In genomic region chr16:9836542-9836941, GRCm38 (mm10) we compare ENCODE assay signal across 13 mouse cellular contexts.
A peak's percentile ranks its signal among the peaks of the same experiment; 100 is the strongest.
DNase-seq lines count a peak whose midpoint lies in the region; ATAC-seq and TF ChIP-seq lines count a peak whose summit lies in the region.
"Had no signal": no experiment of that assay in that cellular context is flagged by ENCODE, and none has a peak within 500 bp of the region (broad histone marks: within the 10 kb centered on the region; RNA-seq: fewer than 3 reads in every experiment).

No protein-coding gene starts in this region.

- no peak for TF ChIP-seq EP300 in CH12.LX (IDR thresholded peaks at IDR 0.05; ENCODE audit: low read length)

- H3K79me2 ChIP-seq in CH12.LX (replicated peaks; ENCODE audit: control insufficient read depth, extremely low read depth, insufficient read depth, poor library complexity, severe bottlenecking), result no peaks in the 10 kb centered on the region

- dilution Hi-C loops in CH12.LX (cut with MboI; ENCODE audit: extremely low pct_ligation_motif_present, extremely low pct_unique_long_range_greater_than_20kb, low sequenced_read_pairs), result no loop called here

- no peak overlapping the region for H3K9ac ChIP-seq in CH12.LX (ENCODE audit: insufficient read depth, low read depth)
- H3K9ac ChIP-seq in embryonic facial prominence, embryonic 14.5 days (ENCODE audit: low read depth, low read length), result no peak overlapping the region
- H3K9ac ChIP-seq: heart, embryonic 15.5 days; liver, embryonic 14.5 days had no signal

- no peaks in the 10 kb centered on the region for H3K36me3 ChIP-seq in CH12.LX (replicated peaks in 1 of 2; ENCODE audit: control insufficient read depth in 1 of 2, insufficient read depth in 1 of 2, low read length in 1 of 2)
- H3K36me3 ChIP-seq in embryonic facial prominence, embryonic 14.5 days (ENCODE audit: control insufficient read depth, insufficient read depth, low read length), result no peaks in the 10 kb centered on the region
- H3K36me3 ChIP-seq: heart, embryonic 15.5 days had no signal

- no peaks in the 10 kb centered on the region for H3K9me3 ChIP-seq in CH12.LX (replicated peaks; ENCODE audit: low read length)
- H3K9me3 ChIP-seq in embryonic facial prominence, embryonic 14.5 days (ENCODE audit: control insufficient read depth, low read length), result no peaks in the 10 kb centered on the region
- H3K9me3 ChIP-seq: heart, embryonic 15.5 days had no signal

- H3K4me3 ChIP-seq in CH12.LX (replicated peaks in 1 of 3; ENCODE audit: low read depth in 2 of 3, low read length in 2 of 3, poor library complexity in 1 of 3), result no peak overlapping the region
- H3K4me3 ChIP-seq in embryonic facial prominence, embryonic 14.5 days (ENCODE audit: low read depth, low read length), result no peak overlapping the region
- H3K4me3 ChIP-seq: heart, embryonic 15.5 days had no signal

- no peak for ATAC-seq in embryonic facial prominence, embryonic 14.5 days (ENCODE audit: low read depth)
- ATAC-seq: intestine, embryonic 16.5 days had no signal

- 32% methylated on average over 8 of the region's 8 CpGs for WGBS in embryonic facial prominence, embryonic 14.5 days

- H3K4me2 ChIP-seq in CH12.LX (ENCODE audit: insufficient read depth, low read depth, poor library complexity, severe bottlenecking), result no peak overlapping the region
- no peak overlapping the region for H3K4me2 ChIP-seq in embryonic facial prominence, embryonic 14.5 days (ENCODE audit: low read depth, low read length)
- H3K4me2 ChIP-seq: heart, embryonic 15.5 days had no signal

- in situ Hi-C loops in CH12.LX (cut with MboI; ENCODE audit: low pct_ligation_motif_present, low pct_unique_long_range_greater_than_20kb, low sequenced_read_pairs), result no loop called here

- H3K4me1 ChIP-seq in CH12.LX (ENCODE audit: control insufficient read depth in 1 of 2, insufficient read depth in 2 of 2), result no peaks in the 10 kb centered on the region
- no peaks in the 10 kb centered on the region for H3K4me1 ChIP-seq in embryonic facial prominence, embryonic 14.5 days (ENCODE audit: control insufficient read depth, insufficient read depth, low read length)
- H3K4me1 ChIP-seq: heart, embryonic 15.5 days had no signal

- no peak for TF ChIP-seq CTCF in CH12.LX (conservative IDR thresholded peaks at IDR 0.05 in 1 of 2, IDR thresholded peaks at IDR 0.05 in 1 of 2; ENCODE audit: low read depth in 2 of 2, low read length in 2 of 2)

- peaks cover 26% of the 10 kb centered on the region for H3K27me3 ChIP-seq in CH12.LX (replicated peaks)
- no peaks in the 10 kb centered on the region for H3K27me3 ChIP-seq in embryonic facial prominence, embryonic 14.5 days (replicated peaks; ENCODE audit: control insufficient read depth, insufficient read depth, low read length)
- H3K27me3 ChIP-seq: heart, embryonic 15.5 days had no signal

- DNase-seq in kidney, postnatal 10 days, result peak; percentile 42
- DNase-seq in kidney, adult 18-20 months, result no peak
- peak; percentile 37 for DNase-seq in CH12.LX (ENCODE audit: extremely low read depth)
- DNase-seq in NIH3T3 (ENCODE audit: low read depth), result peak; percentile 43
- DNase-seq in embryonic facial prominence, embryonic 14.5 days (ENCODE audit: low spot score), result peak; percentile 30
- no peak for DNase-seq in gastrocnemius, adult 18-20 months (ENCODE audit: low spot score)
- no peak for DNase-seq in gastrocnemius, postnatal 10 days
- no peak for DNase-seq in right cerebral cortex, postnatal 4 days
- DNase-seq: cerebellum, postnatal 14 days; gastrocnemius, postnatal 14 days had no signal

- no peak for TF ChIP-seq RAD21 in CH12.LX (IDR thresholded peaks at IDR 0.05; ENCODE audit: low read depth, low read length)

- no peak for TF ChIP-seq POLR2A in CH12.LX (IDR thresholded peaks at IDR 0.05; ENCODE audit: low read depth, low read length)

- H3K27ac ChIP-seq in CH12.LX (ENCODE audit: insufficient read depth, low read depth), result no peak overlapping the region
- no peak overlapping the region for H3K27ac ChIP-seq in embryonic facial prominence, embryonic 14.5 days (replicated peaks; ENCODE audit: low read depth, low read length)
- H3K27ac ChIP-seq: heart, embryonic 15.5 days; liver, embryonic 14.5 days had no signal

TF ChIP-seq in CH12.LX, 34 proteins besides CTCF, POLR2A, EP300 and RAD21:
- TF ChIP-seq ZC3H11A (IDR thresholded peaks at IDR 0.05; ENCODE audit: low read depth, low read length) (no peak), NELFE (IDR thresholded peaks at IDR 0.05; ENCODE audit: low read depth, low read length) (no peak), MXI1 (IDR thresholded peaks at IDR 0.05; ENCODE audit: low read depth, low read length) (peak; percentile 56; the same call in 1 of the 2 replicates), ETS1 (conservative IDR thresholded peaks at IDR 0.05; ENCODE audit: low read depth, low read length) (no peak), MYC (IDR thresholded peaks at IDR 0.05; ENCODE audit: low read depth, low read length) (0 out of 2 replicates have a peak, but pooled peaks have one; percentile 17), SMC3 (IDR thresholded peaks at IDR 0.05; ENCODE audit: low read depth, low read length) (no peak), SIN3A (IDR thresholded peaks at IDR 0.05; ENCODE audit: low read length) (0 out of 2 replicates have a peak, but pooled peaks have one; percentile 36), HCFC1 (IDR thresholded peaks at IDR 0.05; ENCODE audit: low read depth, low read length) (no peak), USF1 (IDR thresholded peaks at IDR 0.05; ENCODE audit: low read depth, low read length) (no peak), CHD1 (IDR thresholded peaks at IDR 0.05; ENCODE audit: low read depth, low read length) (no peak), KAT2A (IDR thresholded peaks at IDR 0.05; ENCODE audit: insufficient replicate concordance, low read length) (no peak), ZMIZ1 (IDR thresholded peaks at IDR 0.05; ENCODE audit: low read depth, low read length) (no peak), IRF4 (IDR thresholded peaks at IDR 0.05; ENCODE audit: low read depth, low read length) (no peak), POLR2AphosphoS2 (IDR thresholded peaks at IDR 0.05; ENCODE audit: low read depth, low read length) (no peak), TBP (conservative IDR thresholded peaks at IDR 0.05; ENCODE audit: low read depth, low read length) (no peak), TCF12 (IDR thresholded peaks at IDR 0.05; ENCODE audit: low read depth, low read length) (no peak)
TF ChIP-seq in CH12.LX: peak in this region for 3.

Comparison
In these comparisons a context has a peak if more than half of its experiments do, and no peak if none do; other contexts are left out.
1. DNase-seq: peak in kidney, postnatal 10 days (single experiment), CH12.LX (single experiment), NIH3T3 (single experiment) and embryonic facial prominence, embryonic 14.5 days (single experiment); none in kidney, adult 18-20 months (single experiment), gastrocnemius, adult 18-20 months (single experiment), gastrocnemius, postnatal 10 days (single experiment) and right cerebral cortex, postnatal 4 days (single experiment).